Mouse (Mus musculus): Measurements from ENCODE around the gene Eif2s2.
A peak's percentile ranks its signal among the peaks of the same experiment; 100 is the strongest.

Gene Eif2s2

GRCm38 (mm10) chr2:154893045-154893385 lies 280 bp upstream of the Eif2s2 start:
- no peak for DNase-seq (ENCODE audit: low spot score in 2 of 2)

GRCm38 (mm10) chr2:154891585-154891984 lies 1.1 kb downstream of the Eif2s2 start:
- DNase-seq (ENCODE audit: low spot score in 2 of 2): no peak

- DNase-seq (ENCODE audit: low spot score in 2 of 2): no peak
These were observed 16.1 kb downstream of the Eif2s2 start for GRCm38 (mm10) chr2:154876621-154877020.

GRCm38 (mm10) chr2:154869954-154870641 lies 22.6 kb downstream of the Eif2s2 start:
- DNase-seq (ENCODE audit: low spot score in 2 of 2): no peak

GRCm38 (mm10) chr2:154868106-154868505 lies 24.6 kb downstream of the Eif2s2 start:
- no peak for DNase-seq (ENCODE audit: low spot score in 2 of 2)

GRCm38 (mm10) chr2:154865696-154866095 lies 27.0 kb downstream of the Eif2s2 start:
- no peak for DNase-seq (ENCODE audit: low spot score in 2 of 2)

- peak in 1 of 2 experiments; percentile 23 for DNase-seq (ENCODE audit: low spot score in 2 of 2)
These were observed 29.1 kb downstream of the Eif2s2 start for GRCm38 (mm10) chr2:154863672-154864071.

- peak; percentile 19 to 39 for DNase-seq (ENCODE audit: low spot score in 2 of 2)
These were observed 37.4 kb downstream of the Eif2s2 start for GRCm38 (mm10) chr2:154855383-154855782.

- no peak for DNase-seq (ENCODE audit: low spot score in 2 of 2)
These were observed 44.6 kb downstream of the Eif2s2 start for GRCm38 (mm10) chr2:154848086-154848485.

- DNase-seq (ENCODE audit: low spot score in 2 of 2): no peak
These were observed 56.2 kb downstream of the Eif2s2 start for GRCm38 (mm10) chr2:154836537-154836936.

GRCm38 (mm10) chr2:154834149-154834865 lies 58.4 kb downstream of the Eif2s2 start:
- DNase-seq (ENCODE audit: low spot score in 2 of 2): no peak

- DNase-seq (ENCODE audit: low spot score in 2 of 2): no peak
These were observed 60.3 kb downstream of the Eif2s2 start for GRCm38 (mm10) chr2:154832471-154832870.

- no peak for DNase-seq (ENCODE audit: low spot score in 2 of 2)
These were observed 65.2 kb downstream of the Eif2s2 start for GRCm38 (mm10) chr2:154827521-154827920.

GRCm38 (mm10) chr2:154826054-154826538 lies 66.6 kb downstream of the Eif2s2 start:
- no peak for DNase-seq (ENCODE audit: low spot score in 2 of 2)

All from right cerebral cortex, postnatal 36 days (tissue).